Mouse (Mus musculus) MN1 (cell line): ENCODE results near the gene Vamp8.

Experiments
- DNase-seq: peaks from one replicate; pipeline ENCODE4 v3.0.0-alpha.2; 2016; ENCODE audit warnings: low spot score

The Vamp8 gene

DNA sequence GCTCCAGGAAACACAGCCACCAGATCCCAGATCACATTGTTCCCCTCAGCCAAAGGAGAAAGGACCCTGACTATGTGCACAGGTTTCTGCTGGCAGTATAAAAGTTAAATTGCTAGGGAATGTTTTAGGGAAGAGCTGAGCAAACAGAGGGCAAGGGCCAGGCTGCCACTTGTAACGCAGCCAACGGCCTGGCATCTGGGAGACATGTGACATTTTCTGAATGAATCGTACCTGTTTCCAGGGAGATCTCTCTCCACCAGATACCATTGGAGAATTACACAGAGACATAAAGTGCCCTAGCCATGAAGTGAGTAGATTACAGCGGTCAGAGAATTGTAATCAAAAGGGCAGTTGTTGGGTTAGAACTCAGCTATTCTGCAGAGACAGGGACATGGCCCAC is 17.3 kb downstream of the Vamp8 start:
- DNase-seq, result no peak

DNA sequence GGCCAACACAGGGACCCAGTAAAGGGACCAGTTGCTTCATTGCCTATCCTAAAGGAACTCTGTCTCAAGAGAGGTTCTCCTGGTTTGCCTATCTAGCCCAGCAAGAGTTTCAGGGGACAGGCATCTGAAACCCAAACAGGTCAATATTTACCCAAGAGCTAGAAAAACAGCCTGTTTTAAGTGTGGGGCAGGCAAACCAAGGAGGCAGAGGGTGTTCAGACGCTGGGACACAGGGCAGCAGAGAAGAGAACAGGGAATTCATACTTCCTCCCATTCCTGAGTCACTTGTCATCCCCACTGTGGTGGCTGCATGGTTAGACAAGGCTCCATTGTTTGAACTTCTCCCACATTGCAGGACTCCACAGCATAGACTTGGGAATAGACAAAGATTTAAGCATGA is 18.9 kb downstream of the Vamp8 start:
- no peak for DNase-seq

DNA sequence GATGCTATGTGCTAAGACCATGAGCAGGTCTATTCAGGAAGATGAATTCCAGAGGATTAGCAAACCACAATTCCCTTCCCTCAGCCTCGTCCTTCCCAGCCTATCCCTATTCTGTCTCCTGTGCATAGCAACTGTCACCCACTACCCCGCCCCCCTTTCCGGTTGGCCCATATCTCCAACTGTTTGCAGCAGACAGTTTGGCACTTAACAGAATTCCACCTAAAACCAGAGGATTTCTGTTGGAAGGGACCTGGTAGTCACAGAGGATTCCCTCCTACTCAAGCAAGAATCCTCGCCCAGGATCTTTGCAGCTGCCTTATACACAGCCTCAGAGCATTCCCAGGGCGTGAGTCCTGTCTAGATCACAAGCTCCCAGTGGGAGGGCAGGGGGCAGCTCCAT is 19.4 kb downstream of the Vamp8 start:
- DNase-seq, result peak; percentile 47

DNA sequence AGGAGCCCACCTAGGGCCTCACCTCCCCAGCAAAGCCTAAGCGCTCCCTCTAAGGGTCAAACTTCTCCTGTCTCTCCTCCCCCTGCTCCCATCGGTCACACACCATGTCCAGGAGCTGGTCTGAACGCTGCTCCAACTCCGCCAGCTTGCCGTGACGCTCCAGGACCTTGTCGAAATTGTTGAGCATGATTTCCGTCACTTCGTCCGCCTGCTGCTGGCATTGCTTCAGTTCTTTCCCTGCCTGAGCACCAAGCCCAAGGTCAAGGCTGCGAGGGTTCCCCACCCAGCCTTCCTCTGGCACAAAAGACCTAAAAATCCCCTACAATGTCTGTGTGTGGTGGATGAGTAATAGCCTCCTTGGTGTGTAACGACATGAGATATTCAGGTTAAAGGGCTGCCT is 20.4 kb downstream of the Vamp8 start:
- DNase-seq, result no peak

DNA sequence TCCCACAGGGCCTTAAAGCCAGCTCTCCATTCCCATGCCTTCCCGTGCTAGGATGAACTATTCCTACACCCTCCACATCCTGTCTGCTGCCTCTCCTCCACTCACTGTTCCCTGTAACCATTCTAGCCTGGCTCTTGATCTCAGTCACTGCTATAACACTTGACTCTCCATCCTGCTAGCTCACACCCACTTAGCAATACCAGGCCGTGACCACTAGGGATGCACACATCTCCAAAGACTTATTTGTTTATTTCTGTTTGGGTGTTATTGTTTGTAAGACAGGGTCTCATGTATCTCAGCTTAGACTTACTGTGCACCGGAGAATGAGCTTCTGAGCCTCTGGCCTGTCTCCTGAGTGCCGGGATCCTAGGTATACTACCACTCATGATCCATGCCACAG is 20.9 kb downstream of the Vamp8 start:
- DNase-seq, result no peak

DNA sequence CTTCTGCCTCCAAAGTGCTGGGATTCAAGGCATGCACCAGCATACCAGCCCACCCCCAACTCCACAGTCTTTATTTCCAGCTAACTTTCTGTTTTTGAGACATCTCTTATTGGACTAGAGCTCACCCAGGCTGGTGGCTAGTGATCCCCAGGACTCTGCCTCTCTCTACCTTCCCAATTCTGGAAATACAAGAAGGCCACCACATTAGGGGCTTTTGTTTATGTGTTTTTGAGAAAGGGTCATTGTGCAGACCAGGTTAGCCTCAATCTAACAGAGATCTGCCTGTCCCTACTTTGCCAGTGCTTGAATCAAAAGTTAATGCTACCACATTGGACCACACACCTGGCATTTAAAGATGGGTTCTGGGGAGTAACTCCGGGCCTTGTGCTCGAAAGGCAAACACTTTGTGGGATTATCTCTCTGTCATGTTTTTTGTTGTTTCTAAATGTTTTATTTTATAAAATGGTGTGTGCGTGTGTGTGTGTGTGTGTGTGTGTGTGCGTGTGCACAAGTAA is 23.0 kb downstream of the Vamp8 start:
- no peak for DNase-seq

DNA sequence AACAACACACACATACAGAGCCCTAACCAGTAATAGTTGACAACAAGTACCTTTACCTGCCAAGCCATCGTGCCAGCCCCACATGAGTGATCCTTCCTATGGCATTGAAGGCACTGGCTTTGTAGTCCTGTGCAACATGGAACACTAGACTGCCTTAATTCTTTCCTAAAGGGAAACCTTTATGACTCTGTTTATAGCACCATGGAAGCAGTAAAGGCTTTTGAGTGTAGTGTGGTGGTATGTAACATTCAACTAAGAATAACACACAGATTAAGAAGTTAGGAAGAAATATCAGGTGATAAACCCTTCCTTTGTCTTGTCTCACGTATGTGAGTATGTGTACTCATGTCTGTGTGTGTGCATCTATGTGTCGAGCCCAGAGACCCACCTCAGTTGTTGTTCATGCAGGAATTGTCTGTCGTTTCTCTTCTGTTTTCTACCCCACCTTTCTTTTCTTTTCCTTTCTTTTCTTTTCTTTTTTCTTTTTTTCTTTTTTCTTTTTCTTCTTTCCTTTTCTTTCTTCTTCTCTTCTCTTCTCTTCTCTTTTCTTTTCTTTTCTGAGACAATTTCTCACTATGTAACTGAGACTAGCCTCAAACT is 23.6 kb downstream of the Vamp8 start, which contains the start of gene Rnf181:
Gene Rnf181 (minus strand): TSS at position 113 of the 600 bp plus-strand sequence.
- no peak for DNase-seq

DNA sequence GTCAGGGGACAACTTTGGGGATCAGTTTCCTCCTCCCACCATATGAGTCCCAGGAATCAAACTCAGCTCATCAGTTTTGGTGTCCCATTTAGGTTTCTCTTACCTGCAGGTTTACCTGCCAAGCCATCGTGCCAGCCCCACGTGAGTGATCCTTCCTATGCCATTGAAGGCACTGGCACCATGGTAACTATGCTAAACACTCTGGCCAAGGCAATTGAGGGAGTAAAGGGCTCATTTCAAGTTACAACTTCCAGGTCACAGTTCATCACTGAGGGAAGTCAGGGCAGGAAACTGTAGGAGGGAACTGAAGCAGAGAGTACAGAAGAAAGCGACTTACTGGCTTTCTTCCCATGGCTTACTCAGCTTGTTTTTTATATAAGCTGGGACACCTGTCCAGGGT is 24.2 kb downstream of the Vamp8 start:
- DNase-seq, result no peak

DNA sequence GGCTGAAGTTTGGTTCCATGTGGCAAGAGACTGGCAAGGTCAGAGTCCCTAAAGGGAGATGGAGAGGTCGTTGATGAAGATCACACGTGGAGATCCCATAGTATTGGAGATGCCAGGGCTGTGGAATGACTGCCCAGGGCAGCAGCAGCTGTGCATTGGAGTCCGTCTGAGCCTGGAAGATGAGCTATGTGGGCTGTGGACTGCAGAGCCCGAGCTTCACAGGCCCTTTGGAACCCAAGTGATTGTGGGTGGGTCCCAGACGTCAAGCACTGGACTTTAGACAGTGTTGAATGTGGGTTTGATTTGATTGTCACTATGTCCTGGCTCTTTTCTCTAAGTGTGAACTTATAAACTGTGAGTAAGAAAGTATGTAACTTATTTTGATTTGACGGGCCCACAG is 25.5 kb downstream of the Vamp8 start:
- DNase-seq, result no peak

DNA sequence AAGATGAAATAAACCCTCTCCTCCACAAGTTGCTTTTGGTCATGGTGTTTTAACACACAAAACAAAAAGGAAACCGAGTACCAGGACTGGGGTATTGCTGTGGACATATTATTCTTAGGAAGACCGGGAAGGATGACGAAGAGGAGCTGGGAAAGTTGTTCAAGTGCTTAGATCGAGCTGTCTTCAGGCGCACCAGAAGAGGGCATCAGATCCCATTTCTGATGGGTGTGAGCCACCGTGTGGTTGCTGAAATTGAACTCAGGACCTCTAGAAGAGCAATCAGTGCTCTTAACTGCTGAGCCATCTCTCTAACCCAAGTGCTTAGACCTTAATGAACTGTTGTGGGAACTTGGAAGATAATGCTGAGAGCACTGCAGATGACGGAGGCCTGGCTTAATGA is 26.5 kb downstream of the Vamp8 start:
- no peak for DNase-seq

DNA sequence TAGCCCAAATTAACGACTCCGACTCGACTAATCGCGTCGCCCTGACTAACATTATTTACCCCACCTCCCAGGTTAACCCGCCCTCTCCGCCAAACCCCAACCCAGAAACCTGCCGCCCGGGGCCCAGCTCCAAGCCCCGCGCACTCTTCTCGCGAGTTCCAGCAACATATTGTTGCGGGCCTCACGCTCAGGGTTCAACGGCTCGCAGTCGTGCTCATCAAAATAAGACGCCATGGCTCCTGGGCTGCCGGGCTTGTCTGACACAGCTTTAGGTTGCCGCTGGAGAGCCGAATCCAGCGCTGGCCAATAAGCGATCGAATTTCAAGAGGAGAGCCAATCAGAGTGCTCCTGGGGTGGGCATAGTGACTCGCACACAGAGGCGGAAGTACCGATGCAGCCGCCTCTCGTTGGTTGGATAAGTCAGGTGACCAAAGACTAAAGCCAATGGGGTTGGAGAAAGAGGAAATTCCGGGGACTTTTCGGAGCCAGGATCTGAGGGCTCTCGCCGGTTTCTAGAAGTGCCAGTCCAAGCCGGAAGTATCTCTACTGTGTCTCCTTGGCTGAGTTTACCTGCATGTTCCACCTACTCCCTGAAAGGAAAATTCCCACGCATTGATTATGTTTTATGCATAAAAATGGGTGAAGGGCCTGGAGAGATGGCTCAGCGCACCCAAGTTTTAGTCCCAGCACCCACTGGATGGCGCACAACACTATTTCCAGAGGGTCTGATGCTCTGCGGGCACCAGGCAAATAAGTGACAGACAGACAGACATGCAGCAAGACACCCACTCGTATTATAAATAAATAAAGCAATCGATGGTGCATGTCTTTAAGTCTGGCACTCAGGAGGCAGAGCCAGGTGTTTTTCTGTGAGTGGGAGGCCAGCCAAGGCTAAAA is 28.1 kb downstream of the Vamp8 start:
- peak; percentile 97 for DNase-seq

DNA sequence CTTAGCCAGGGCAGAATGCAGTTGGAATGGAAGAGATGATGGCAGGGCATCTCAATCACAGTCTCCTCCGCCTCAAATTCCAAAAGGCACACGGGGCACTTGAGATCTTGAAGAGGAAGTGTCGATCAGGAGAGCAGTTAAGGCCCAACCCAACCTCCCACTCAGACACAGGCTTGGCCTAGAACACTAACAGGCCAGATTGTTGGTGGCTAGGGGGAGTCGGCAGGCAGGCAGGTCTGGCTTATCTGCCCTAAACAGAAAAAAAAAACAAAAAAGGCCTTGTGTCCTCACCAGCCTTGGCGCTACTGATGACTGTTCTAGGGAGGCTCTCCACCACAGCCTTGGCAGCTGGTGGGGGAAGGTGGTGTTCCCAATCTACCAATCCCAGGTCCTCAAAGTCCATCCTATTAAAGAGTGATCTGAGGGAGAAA is 29.4 kb downstream of the Vamp8 start:
- DNase-seq, result no peak

DNA sequence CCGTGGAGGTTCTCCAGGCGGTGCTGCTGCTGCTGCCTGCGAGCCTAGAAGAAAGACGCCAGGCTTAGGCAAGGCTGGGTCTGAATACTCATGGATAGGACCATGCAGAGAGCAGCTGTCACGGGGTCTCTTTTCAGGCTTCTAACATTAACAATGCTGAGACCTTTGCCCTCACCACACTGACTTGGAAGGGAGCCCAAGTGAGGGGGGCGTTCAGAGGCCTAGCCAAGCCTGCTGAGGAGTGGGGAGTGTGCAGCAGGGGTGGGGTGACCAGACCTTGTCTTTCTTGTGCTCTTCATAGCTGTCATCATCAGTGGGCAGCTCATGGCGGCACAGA is 29.9 kb downstream of the Vamp8 start:
- no peak for DNase-seq

DNA sequence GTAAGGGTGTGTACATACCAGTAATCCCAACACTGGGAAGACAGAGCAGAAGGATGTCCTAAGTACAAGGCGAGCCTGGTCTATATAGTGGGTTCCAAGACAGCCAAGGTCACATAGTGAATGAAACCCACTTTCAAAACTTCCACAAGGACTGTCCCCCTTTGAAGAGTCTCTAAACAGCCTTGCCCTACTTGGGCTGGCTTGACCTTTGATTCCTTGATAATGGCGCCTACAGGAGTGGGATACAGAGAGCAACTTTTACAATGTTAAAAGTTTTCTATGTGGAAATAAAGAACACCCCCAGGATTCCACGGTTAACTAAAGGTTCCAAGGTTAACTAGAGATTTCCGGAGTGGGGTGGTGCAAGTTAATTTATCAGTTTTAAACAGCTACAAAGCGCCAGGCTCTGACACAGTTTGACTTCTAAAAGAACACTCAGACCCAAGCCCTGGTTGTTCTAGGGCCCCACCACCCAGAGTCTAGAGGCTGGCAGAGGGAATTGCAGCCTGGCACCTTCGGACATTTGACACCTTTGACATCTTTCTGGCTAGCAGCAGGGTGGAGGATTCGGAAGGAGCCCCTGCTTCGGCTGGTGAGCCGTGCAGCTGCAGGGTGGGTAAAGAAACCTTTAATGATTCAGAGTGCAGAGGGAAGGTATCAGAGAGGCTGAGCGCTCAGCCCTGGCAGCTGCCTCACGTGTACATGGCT is 30.5 kb downstream of the Vamp8 start:
- no peak for DNase-seq

DNA sequence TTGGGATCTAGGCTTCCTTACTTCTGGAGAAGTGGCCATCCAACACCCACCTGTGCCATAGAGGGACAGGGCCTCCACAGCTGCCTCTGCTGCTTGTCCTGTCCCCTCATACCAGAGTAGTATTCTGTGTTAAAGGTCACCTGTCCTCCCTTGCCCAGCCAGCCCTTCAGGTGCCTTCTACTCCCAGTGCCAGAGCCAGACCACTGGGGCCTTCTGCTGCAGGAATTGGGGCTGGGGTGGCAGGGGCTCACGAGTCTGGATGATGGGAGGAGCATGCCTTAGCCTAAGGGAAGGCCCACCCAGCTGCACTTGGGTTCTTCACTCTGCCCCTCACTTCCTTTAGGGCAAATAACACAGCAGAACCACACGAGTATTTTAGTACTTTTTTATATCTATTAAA is 31.2 kb downstream of the Vamp8 start:
- no peak for DNase-seq

DNA sequence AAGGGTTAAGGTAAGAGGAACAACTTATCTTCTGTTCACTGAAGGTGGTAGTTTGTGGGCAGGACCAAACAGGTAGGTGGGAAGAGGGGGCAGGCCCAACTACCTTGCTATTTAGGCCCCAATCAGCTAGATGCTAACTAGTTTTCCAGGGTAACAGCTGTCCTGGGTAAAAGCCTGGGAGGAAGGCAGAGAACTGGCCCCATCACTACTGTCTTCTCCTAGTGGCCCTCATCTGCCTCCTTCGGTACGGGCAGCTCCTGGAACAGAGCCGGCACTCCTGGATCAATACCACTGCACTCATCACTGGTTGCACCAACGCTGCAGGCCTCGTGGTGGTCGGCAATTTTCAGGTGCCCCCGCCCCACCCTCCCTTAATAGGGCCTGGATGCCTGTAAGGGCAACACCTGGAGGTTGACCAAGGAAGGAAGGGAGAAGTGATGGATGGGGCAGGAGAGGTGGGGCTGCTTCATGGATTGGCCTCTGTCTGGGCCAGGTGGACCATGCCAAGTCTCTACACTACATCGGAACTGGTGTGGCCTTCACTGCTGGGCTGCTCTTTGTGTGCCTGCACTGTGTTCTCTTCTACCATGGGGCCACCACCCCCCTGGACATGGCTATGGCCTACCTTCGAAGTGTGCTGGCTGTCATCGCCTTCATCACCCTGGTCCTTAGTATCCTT is 32.3 kb downstream of the Vamp8 start:
- DNase-seq, result no peak

DNA sequence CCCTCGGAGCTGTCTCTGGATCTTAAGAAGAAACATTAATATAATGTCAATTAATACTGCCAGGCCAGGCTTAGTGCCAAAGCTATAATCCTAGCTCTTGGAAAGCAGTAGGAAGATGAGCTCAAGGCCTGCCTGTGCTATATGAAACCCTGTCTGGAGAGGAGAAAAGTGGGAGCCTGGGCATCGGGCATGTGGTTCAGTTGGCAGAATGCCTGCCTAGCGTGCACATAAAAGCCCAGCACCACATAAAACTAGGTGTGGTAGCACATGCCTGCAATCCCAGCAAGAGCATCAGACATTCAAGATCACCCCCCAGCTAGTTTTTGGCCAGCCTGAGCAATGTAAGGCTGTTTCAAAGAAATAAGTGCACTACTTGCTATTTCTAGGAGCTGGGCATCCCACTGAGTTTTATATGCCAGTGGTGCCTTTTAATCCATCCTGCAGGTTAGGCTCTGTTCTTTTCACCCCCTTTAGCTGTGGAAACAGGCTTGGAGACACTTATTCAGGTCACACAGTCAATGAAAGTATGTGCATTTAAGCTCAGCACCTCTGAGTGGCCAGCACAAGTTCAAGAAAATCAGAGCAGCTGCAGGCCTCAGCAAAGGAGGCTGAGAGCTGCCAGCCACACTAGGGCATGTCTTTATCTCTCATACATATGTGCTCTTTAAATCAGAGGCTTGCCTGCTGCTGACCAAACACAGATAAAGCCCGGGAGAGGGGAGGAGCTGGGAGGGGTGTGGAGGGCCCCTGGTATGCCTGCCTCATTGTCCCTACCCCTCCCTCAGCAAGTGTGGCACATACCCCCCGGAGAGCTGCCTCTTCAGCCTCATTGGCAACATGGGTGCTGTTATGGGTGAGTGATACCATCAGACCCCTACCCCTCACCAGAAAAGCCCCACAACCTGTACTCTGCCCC is 33.1 kb downstream of the Vamp8 start:
- peak; percentile 63 for DNase-seq

DNA sequence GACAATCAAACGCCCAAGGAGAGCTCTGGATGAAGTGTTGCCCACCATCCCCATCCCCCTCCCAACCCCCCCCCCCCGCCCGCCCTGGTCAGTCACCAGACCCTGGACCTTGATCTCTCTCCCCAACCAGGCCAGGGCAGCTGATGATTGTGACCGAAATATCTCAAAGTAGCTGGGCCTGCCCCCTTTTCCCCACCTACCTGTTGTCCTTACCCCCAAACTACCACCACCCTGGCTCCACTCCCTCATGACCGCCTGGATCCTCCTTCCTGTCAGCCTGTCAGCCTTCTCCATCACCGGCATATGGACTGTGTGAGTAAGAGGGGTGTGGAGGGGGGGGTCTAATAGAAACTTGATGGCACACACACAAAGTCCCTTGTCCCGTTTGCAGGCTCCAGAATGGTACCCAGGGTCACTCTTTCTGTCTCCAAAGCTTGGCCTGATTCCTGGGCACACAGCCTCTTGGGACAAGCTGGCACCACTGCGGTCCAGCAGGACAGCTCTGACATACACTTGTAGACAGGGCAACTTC is 34.4 kb downstream of the Vamp8 start:
- no peak for DNase-seq

DNA sequence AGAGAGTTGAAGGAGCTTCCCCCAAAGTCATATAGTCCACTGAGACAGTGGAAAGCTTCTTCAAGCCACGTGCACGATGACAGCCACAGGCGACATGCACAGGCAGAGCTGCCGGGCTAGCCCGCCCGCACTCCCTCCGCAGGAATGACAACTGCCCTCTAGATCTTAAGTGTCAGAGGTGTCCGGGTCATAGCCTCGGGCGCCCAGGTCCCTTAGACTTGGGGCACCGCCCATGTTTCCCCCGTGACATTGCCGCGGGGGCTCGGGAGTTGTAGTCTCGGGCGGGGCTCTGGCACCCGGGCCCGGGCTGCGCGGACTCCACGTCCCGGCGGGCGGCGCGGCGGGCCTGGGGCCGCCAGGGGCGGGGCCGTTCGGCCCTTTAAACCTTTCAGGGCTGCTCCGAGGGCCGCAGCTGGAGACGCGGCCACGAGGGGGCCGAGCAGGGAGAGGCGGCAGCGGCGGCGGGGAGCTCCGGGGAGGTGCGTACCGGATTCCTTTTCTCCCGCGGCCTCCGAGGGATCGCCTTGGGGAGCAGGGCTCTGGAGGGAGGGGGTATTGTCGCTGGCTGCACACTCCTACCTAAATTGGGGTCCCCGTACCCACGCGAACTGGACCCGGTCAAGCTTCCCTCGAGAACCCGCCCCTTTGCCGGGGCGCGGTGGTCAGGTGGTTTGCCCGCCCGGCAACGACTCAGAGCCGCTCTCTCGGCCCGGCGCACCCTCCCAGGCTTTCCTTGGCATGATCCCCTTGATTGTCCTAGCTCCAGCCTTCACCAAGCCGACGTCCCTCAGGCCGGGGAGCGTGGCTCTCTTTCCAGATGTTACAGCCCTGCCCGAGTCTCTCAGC is 35.2 kb downstream of the Vamp8 start, which contains the start of gene Tmem150a:
Gene Tmem150a (plus strand): TSS at position 382 of the 846 bp plus-strand sequence.
- peak; percentile 86 for DNase-seq

DNA sequence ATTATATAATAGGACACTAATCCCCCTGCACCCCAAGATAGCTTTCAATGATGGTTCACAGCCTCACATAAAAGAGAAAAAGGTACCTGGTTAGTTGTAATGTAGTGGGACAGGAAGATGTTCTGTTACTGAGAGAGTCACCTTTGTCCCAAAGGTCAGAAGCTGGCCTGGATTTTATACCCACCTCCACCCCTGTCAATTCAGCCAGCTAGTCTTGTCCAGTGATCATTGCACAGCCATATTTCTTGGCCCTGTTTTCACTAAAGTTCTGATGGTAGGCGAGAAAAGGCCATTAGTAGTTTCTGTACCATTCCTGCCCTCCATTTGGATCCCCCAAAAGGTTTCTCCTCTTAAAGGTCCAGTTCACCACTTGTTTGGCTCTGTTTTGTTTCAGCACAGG is 36.5 kb downstream of the Vamp8 start:
- no peak for DNase-seq
